Mouse (Mus musculus) thymus, adult 18-20 months (tissue): ENCODE results near the gene Tldc1.

Experiments
- DNase-seq, 2 experiments: peaks; one replicate each; pipeline ENCODE4 v3.0.0; 2022; ENCODE audit warnings: mixed read lengths in 2 of 2

Tldc1 gene

GRCm38 (mm10) chr8:119765311-119765710 lies 12.9 kb downstream of the Tldc1 start:
- no peak for DNase-seq

- DNase-seq: no peak
Observed at GRCm38 (mm10) chr8:119762226-119763220, 15.7 kb downstream of the Tldc1 start.

- DNase-seq: no peak
Observed at GRCm38 (mm10) chr8:119761692-119762091, 16.5 kb downstream of the Tldc1 start.

GRCm38 (mm10) chr8:119756538-119756937 lies 21.7 kb downstream of the Tldc1 start:
- DNase-seq: no peak

GRCm38 (mm10) chr8:119756147-119756461 lies 22.1 kb downstream of the Tldc1 start:
- DNase-seq: no peak

GRCm38 (mm10) chr8:119755238-119756146 lies 22.7 kb downstream of the Tldc1 start:
- DNase-seq: no peak

GRCm38 (mm10) chr8:119744604-119745003 lies 33.6 kb downstream of the Tldc1 start:
- no peak for DNase-seq

- DNase-seq: peak in 1 of 2 experiments; percentile 18
Observed at GRCm38 (mm10) chr8:119743291-119744026, 34.8 kb downstream of the Tldc1 start.

- DNase-seq: no peak
Observed at GRCm38 (mm10) chr8:119742409-119742808, 35.8 kb downstream of the Tldc1 start.

GRCm38 (mm10) chr8:119740634-119741033 lies 37.6 kb downstream of the Tldc1 start:
- DNase-seq: no peak

GRCm38 (mm10) chr8:119738129-119738907 lies 39.9 kb downstream of the Tldc1 start:
- no peak for DNase-seq

- no peak for DNase-seq
Observed at GRCm38 (mm10) chr8:119737093-119737900, 40.9 kb downstream of the Tldc1 start.

GRCm38 (mm10) chr8:119736348-119736917 lies 41.8 kb downstream of the Tldc1 start:
- no peak for DNase-seq

- DNase-seq: no peak
Observed at GRCm38 (mm10) chr8:119732072-119732471, 46.1 kb downstream of the Tldc1 start.

- no peak for DNase-seq
Observed at GRCm38 (mm10) chr8:119728351-119728895, 49.8 kb downstream of the Tldc1 start.

- no peak for DNase-seq
Observed at GRCm38 (mm10) chr8:119727093-119727492, 51.1 kb downstream of the Tldc1 start.

GRCm38 (mm10) chr8:119724596-119724995 lies 53.6 kb downstream of the Tldc1 start:
- DNase-seq: no peak

- DNase-seq: no peak
Observed at GRCm38 (mm10) chr8:119723676-119724075, 54.5 kb downstream of the Tldc1 start.

- DNase-seq: no peak
Observed at GRCm38 (mm10) chr8:119722348-119722747, 55.9 kb downstream of the Tldc1 start.

- no peak for DNase-seq
Observed at GRCm38 (mm10) chr8:119719011-119719501, 59.2 kb downstream of the Tldc1 start.
